Mouse (Mus musculus) heart, postnatal 0 days (tissue): Measurements from ENCODE around the gene Mrps31. TPM values are rescaled to one million over a fixed set of nuclear protein-coding genes. Genes with fewer than 3 reads are reported as not detected.

Source experiments
- ATAC-seq: fragments of 200-750 bp; cut with Nextera tagmentation; 2 replicates; pipeline ENCODE4 v1.8.0; 2017; ENCODE audit warnings: low read depth, moderate number of reproducible peaks, moderate library complexity; ENCODE audit not compliant: insufficient read depth
- DNase-seq: peaks from one replicate; pipeline ENCODE4 v3.0.0-alpha.2; 2016; ENCODE audit warnings: low spot score
- H3K27ac ChIP-seq: fragments of 300-500 bp; sonication (generic); 2 replicates; pipeline ENCODE4 v1.5.1; 2014; ENCODE audit warnings: low read depth, mild to moderate bottlenecking
- H3K27me3 ChIP-seq: fragments of 300-500 bp; sonication (generic); 2 replicates; pipeline ENCODE4 v1.6.1; 2014; ENCODE audit warnings: low read length, mixed read lengths; ENCODE audit not compliant: control insufficient read depth, insufficient read depth
- H3K36me3 ChIP-seq: fragments of 300-500 bp; sonication (generic); replicated peaks from 2 replicates; pipeline ENCODE4 v1.6.1; 2014; ENCODE audit warnings: low read length, mixed read lengths; ENCODE audit not compliant: control insufficient read depth, insufficient read depth
- H3K4me1 ChIP-seq: fragments of 300-500 bp; sonication (generic); 2 replicates; pipeline ENCODE4 v1.6.1; 2014; ENCODE audit warnings: antibody characterized with exemption; ENCODE audit not compliant: control insufficient read depth, insufficient read depth
- H3K4me2 ChIP-seq: fragments of 300-500 bp; sonication (generic); 2 replicates; pipeline ENCODE4 v1.6.1; 2014; ENCODE audit warnings: low read depth, mild to moderate bottlenecking, low read length, moderate library complexity
- H3K4me3 ChIP-seq: fragments of 300-500 bp; sonication (generic); 2 replicates; pipeline ENCODE4 v1.5.1; 2014; ENCODE audit warnings: low read depth, low read length
- H3K9ac ChIP-seq: fragments of 300-500 bp; sonication (generic); replicated peaks from 2 replicates; pipeline ENCODE4 v1.6.1; 2014; ENCODE audit warnings: low read depth, low read length, mixed read lengths
- H3K9me3 ChIP-seq: fragments of 300-500 bp; sonication (generic); replicated peaks from 2 replicates; pipeline ENCODE4 v1.6.1; 2016; ENCODE audit warnings: low read length; ENCODE audit not compliant: control insufficient read depth
- CTCF ChIP-seq: IDR thresholded peaks from 2 replicates; pipeline ENCODE4 v1.5.1; 2016; ENCODE audit warnings: antibody characterized with exemption, control low read depth, low read depth
- EP300 ChIP-seq: IDR thresholded peaks from 2 replicates; pipeline ENCODE4 v1.6.1; 2016; ENCODE audit warnings: antibody characterized with exemption, low read depth
- WGBS: fragments of 180-500 bp; shearing (Covaris S2); extraction: QIAGEN DNeasy Blood & Tissue Kit; methylation state at CpG from one replicate; pipeline ENCODE4 v1.1.7; 2014; 5-methylcytosine and 5-hydroxymethylcytosine counted together
- polyA plus RNA-seq: library from polyadenylated mRNA; unstranded; fragments of >200 nt; fragmentation: Nextera tagmentation; extraction: Ambion mirVana; gene quantifications from 2 replicates; pipeline ENCODE4 v1.2.1, GENCODE M21; 2015
- total RNA-seq: library from RNA; depleted of rRNA; stranded (reverse); fragments of >200 nt; gene quantifications from 2 replicates; pipeline ENCODE4 v1.2.3, GENCODE M21; 2014; ENCODE audit warnings: low replicate concordance

Mrps31 gene
- total and polyA plus RNA-seq, 2 experiments from 2014 or later = 21.7 to 72.5 TPM

DNA sequence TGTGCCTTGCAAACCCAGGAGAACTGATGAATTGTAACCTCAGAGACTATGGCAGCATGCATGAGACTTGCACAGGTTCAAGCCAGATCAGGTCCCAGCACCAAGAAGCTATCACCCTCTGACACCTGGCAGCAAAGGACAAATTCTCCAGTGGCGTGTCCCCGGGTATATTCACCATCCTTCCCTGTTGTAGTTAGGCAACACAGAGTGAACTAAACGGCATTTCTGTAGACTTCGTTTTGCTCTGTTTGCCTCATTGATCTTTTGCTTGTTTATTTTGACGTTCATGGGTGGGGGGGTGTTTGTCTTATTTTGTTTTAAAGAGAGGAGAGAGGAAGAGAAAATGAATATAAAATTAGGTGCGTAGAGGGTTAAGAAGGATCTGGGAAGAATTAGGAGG is 26.0 kb upstream of the Mrps31 start:
- Histone ChIP-seq H3K4me1 (no peaks in the 10 kb centered on the region), H3K4me2 (no peak overlapping the region), H3K4me3 (no peak overlapping the region), H3K9me3 (no peaks in the 10 kb centered on the region), H3K27ac (no peak overlapping the region), H3K27me3 (no peaks in the 10 kb centered on the region), H3K36me3 (peaks cover 55% of the 10 kb centered on the region), H3K9ac (no peak overlapping the region)
- no peak for DNase-seq
- TF ChIP-seq CTCF = no peak
- 91% methylated on average over 6 of the region's 6 CpGs for WGBS
- ATAC-seq = no peak

DNA sequence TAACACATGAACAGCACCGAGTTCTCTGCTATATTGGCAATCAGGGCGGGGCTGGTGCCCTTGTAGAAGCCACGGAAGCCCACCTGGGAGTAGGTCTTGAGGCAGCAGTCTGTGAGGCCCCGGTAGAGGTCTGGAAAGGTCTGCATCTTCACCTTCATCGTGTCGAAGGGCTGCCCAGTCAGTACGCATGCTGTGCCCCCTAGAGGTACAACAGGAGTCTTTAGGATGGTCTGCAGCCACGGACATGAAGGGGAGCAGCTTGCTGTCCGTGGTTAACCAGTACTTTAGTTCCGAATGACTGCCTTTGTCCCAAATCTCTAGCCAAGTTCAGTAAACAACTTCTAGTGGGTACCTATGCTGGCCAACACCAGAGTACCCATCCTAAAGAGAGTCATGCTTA is 21.3 kb upstream of the Mrps31 start:
- no peak for ATAC-seq
- no peak overlapping the region for H3K9ac ChIP-seq
- no peak overlapping the region for H3K4me2 ChIP-seq
- H3K9me3 ChIP-seq = no peaks in the 10 kb centered on the region
- peaks cover 30% of the 10 kb centered on the region for H3K36me3 ChIP-seq
- H3K4me3 ChIP-seq = no peak overlapping the region
- 74% methylated on average over 10 of the region's 10 CpGs for WGBS
- DNase-seq = no peak
- no peak for TF ChIP-seq EP300
- peak; percentile 3; the same call in 1 of the 2 replicates for TF ChIP-seq CTCF
- no peak overlapping the region for H3K27ac ChIP-seq
- H3K4me1 ChIP-seq = no peaks in the 10 kb centered on the region
- H3K27me3 ChIP-seq = no peaks in the 10 kb centered on the region

DNA sequence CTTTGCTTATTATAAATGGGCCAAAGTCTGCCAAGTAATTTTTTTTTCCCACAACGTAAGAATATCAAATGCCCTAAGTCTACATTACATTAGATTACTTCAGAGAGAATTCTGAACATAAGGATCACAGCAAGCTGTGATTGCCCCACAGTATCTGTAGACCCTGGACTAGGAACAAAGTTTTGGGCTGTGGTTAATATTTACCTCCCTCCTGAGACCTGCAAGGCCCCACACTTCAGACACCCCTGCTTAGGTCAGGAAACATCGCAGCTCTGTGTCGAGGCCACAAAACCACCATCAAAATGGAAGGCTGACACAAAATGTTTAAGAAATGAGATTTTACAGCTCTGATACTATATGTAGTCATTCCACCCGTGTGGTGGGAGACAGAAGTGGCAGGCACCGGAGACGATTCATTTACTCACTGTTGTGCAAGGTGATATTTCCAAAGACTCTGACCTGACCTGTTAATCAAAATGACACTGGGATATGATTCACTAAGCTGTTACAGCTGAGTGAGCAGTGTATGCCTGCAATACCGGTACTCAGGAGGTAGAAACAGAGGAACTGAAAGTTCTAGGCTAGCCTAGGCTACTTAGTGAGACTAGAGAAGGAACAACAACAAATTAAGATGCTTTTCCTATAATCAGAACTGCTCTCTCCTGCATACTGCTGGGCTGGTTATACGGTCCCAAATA is 20.2 kb upstream of the Mrps31 start:
- H3K4me2 ChIP-seq = no peak overlapping the region
- no peak overlapping the region for H3K4me3 ChIP-seq
- H3K27ac ChIP-seq = no peak overlapping the region
- no peak for ATAC-seq
- peaks cover 25% of the 10 kb centered on the region for H3K36me3 ChIP-seq
- H3K9ac ChIP-seq = no peak overlapping the region
- DNase-seq = no peak
- WGBS = 87% methylated on average over 8 of the region's 8 CpGs
- no peaks in the 10 kb centered on the region for H3K9me3 ChIP-seq
- no peak for TF ChIP-seq EP300
- no peak for TF ChIP-seq CTCF
- no peaks in the 10 kb centered on the region for H3K27me3 ChIP-seq
- H3K4me1 ChIP-seq = no peaks in the 10 kb centered on the region

DNA sequence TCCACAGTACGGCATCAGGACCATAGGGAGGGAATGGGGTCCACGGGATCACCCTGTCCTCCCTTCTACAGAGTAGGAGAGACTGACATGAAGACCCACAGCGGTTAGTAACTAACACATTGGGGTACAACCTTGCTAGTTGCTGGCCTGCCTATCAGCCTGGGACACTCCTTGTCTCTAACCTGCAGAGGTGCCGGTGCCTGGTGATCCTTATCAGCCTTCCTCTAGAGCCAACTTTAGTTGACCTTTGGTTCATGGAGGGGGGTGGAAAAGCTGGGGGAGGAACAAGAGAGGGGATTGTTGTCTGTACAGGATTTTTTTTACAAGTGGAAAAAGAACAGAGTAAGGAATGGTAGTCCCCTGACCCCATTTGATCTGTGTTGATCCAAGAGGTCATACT is 16.7 kb upstream of the Mrps31 start:
- no peak for ATAC-seq
- 75% methylated on average over 4 of the region's 4 CpGs for WGBS
- H3K27me3 ChIP-seq = no peaks in the 10 kb centered on the region
- no peak for TF ChIP-seq CTCF
- TF ChIP-seq EP300 = no peak
- no peak for DNase-seq
- H3K27ac ChIP-seq = no peak overlapping the region
- H3K4me1 ChIP-seq = peaks cover 6% of the 10 kb centered on the region; the same call in 1 of the 2 replicates
- no peak overlapping the region for H3K9ac ChIP-seq
- H3K9me3 ChIP-seq = no peaks in the 10 kb centered on the region
- H3K4me3 ChIP-seq = no peak overlapping the region
- no peak overlapping the region for H3K4me2 ChIP-seq
- peaks cover 8% of the 10 kb centered on the region; the same call in 1 of the 2 replicates for H3K36me3 ChIP-seq

DNA sequence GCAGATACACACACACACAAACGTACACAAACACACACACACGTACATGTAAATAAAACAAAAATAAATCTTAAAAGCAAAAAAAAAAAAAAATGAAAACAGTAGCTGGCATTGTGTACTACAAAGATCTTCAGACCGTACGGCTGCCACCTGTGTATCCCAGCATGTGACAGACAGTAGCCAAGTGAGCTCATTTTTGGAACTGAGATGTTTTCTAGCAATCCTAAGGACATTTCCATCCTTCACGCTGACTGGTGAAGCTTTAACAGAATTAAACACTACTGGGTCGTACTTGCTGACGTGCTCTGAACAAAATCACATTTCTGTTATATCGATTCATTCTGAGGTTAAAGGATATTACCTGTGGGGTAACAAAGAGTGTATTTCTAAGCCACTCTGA is 15.9 kb upstream of the Mrps31 start:
- H3K36me3 ChIP-seq = peaks cover 5% of the 10 kb centered on the region; the same call in 1 of the 2 replicates
- H3K9me3 ChIP-seq = no peaks in the 10 kb centered on the region
- H3K4me1 ChIP-seq = peaks cover 6% of the 10 kb centered on the region; the same call in 1 of the 2 replicates
- no peaks in the 10 kb centered on the region for H3K27me3 ChIP-seq
- H3K9ac ChIP-seq = no peak overlapping the region
- no peak overlapping the region for H3K4me3 ChIP-seq
- 94% methylated on average over 8 of the region's 8 CpGs for WGBS
- no peak overlapping the region for H3K4me2 ChIP-seq
- TF ChIP-seq CTCF (no peak), EP300 (no peak)
- ATAC-seq (no peak), DNase-seq (no peak)
- no peak overlapping the region for H3K27ac ChIP-seq

DNA sequence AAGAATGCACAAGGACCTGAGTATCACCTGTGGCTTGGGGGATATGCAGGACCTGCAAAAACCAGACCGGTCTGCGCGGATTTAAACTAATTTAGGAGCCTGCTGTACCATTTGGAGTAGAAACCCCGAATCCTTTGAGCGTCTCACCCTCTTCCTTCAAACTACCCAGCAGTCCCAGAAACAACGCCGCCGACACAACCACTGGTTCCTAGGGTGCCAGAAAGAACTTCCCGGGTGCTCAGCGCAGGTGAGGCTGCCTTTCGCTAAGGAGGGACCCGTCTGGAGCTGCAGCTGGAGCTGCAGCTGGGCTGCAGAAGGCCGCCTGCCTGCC is 13.4 kb upstream of the Mrps31 start:
- Histone ChIP-seq H3K36me3 (no peaks in the 10 kb centered on the region), H3K4me3 (peak overlapping the region; percentile 71), H3K27ac (peak overlapping the region; percentile 79), H3K9me3 (no peaks in the 10 kb centered on the region), H3K27me3 (no peaks in the 10 kb centered on the region), H3K4me1 (peaks cover 6% of the 10 kb centered on the region; the same call in 1 of the 2 replicates), H3K9ac (peak overlapping the region; percentile 75), H3K4me2 (peak overlapping the region; percentile 90)
- TF ChIP-seq EP300 = no peak
- TF ChIP-seq CTCF = no peak
- DNase-seq (no peak), ATAC-seq (no peak)
- 1% methylated on average over 13 of the region's 13 CpGs for WGBS
